In genomic region chr5:141428132-141428531, GRCm38 (mm10) we compare ENCODE assay signal across 28 mouse cellular contexts.
"Had no signal": no experiment of that assay in that cellular context is flagged by ENCODE, and none has a peak within 500 bp of the region (broad histone marks: within the 10 kb centered on the region; RNA-seq: fewer than 3 reads in every experiment).

No protein-coding gene starts in this region.

- DNase-seq: cerebellum, adult 8-10 months; cerebellum, adult 9-10 months; cerebellum, adult 9-11 months; cerebellum, postnatal 10 days; cerebellum, postnatal 14 days; cerebellum, postnatal 25 days; cerebellum, postnatal 36 days; embryo, embryonic 11 days; forebrain, postnatal 0 days; gastrocnemius, adult 2 months; gastrocnemius, postnatal 10 days; gastrocnemius, postnatal 14 days; gastrocnemius, postnatal 25 days; gastrocnemius, postnatal 36 days; heart, adult 11 months; heart, adult 18-20 months; heart, adult 2 months had no signal

- H3K4me1 ChIP-seq: embryonic facial prominence, embryonic 15.5 days; forebrain, embryonic 13.5 days; forebrain, embryonic 15.5 days had no signal

- H3K27me3 ChIP-seq: embryonic facial prominence, embryonic 12.5 days; embryonic facial prominence, embryonic 13.5 days; embryonic facial prominence, embryonic 15.5 days; forebrain, embryonic 15.5 days had no signal

- H3K4me2 ChIP-seq: embryonic facial prominence, embryonic 12.5 days; embryonic facial prominence, embryonic 13.5 days; embryonic facial prominence, embryonic 15.5 days; forebrain, embryonic 12.5 days; forebrain, embryonic 13.5 days; forebrain, embryonic 15.5 days had no signal

- H3K9me3 ChIP-seq: embryonic facial prominence, embryonic 10.5 days; embryonic facial prominence, embryonic 12.5 days; embryonic facial prominence, embryonic 13.5 days; embryonic facial prominence, embryonic 15.5 days; forebrain, embryonic 10.5 days; forebrain, embryonic 12.5 days; forebrain, embryonic 13.5 days; forebrain, embryonic 15.5 days had no signal

- H3K27ac ChIP-seq: embryonic facial prominence, embryonic 10.5 days; embryonic facial prominence, embryonic 12.5 days; embryonic facial prominence, embryonic 13.5 days; embryonic facial prominence, embryonic 15.5 days; forebrain, embryonic 10.5 days; forebrain, embryonic 12.5 days; forebrain, embryonic 13.5 days; forebrain, embryonic 15.5 days; gastrocnemius, adult 2 months; heart, adult 2 months had no signal

- H3K9ac ChIP-seq: embryonic facial prominence, embryonic 12.5 days; embryonic facial prominence, embryonic 13.5 days; embryonic facial prominence, embryonic 15.5 days; forebrain, embryonic 12.5 days; forebrain, embryonic 13.5 days; forebrain, embryonic 15.5 days; forebrain, postnatal 0 days had no signal

- H3K4me3 ChIP-seq: embryonic facial prominence, embryonic 10.5 days; embryonic facial prominence, embryonic 12.5 days; embryonic facial prominence, embryonic 13.5 days; embryonic facial prominence, embryonic 15.5 days; erythroblast, embryonic 14.5 days; forebrain, embryonic 10.5 days; forebrain, embryonic 12.5 days; forebrain, embryonic 13.5 days; forebrain, embryonic 15.5 days; gastrocnemius, adult 2 months; heart, adult 2 months had no signal

- ATAC-seq: forebrain, embryonic 13.5 days; forebrain, embryonic 14.5 days; forebrain, embryonic 15.5 days; forebrain, embryonic 16.5 days; forebrain, postnatal 0 days had no signal

- H3K36me3 ChIP-seq: embryonic facial prominence, embryonic 10.5 days; embryonic facial prominence, embryonic 12.5 days; embryonic facial prominence, embryonic 13.5 days; embryonic facial prominence, embryonic 15.5 days; forebrain, embryonic 10.5 days; forebrain, embryonic 12.5 days; forebrain, embryonic 15.5 days had no signal
